Mouse (Mus musculus): ENCODE measurements at regions not wholly inside any gene's neighbourhood (a gene's known extent, or its start where the extent isn't known, plus 50 kb on each side); places are given as distances from the start of the nearest gene placed in this dataset.

DNA sequence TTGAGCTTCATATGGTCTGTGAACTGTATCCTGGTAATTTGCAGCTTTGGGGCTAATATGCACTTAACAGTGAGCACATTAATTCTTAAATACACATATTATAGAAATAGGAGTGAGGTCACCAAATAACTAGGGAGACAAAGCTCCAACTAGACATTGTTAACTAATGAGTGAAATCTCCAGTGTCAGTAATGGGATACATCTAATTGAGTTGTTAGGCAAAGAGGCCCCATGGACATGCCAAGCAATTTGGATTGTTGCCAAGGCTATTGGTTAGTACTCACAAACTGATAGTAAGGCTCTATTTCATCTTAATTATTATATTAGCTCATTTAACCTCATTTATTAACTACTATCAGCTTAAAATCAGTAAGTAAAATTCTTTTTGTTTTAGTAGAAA is 698.5 kb downstream of the Triml1 start:
- no peak overlapping the region for H3K4me3 ChIP-seq
- intact Hi-C loops (cut with DNase I), result no loop called here
- TF ChIP-seq EP300 (IDR thresholded peaks at IDR 0.05; ENCODE audit: insufficient read depth, low read depth, low read length) (no peak), POLR2A (IDR thresholded peaks at IDR 0.05; ENCODE audit: insufficient read depth, low read depth, low read length) (no peak), CTCF (IDR thresholded peaks at IDR 0.05) (no peak)
- H3K36me3 ChIP-seq (ENCODE audit: control insufficient read depth, insufficient read depth, low read length), result no peaks in the 10 kb centered on the region
- no peaks in the 10 kb centered on the region for H3K27me3 ChIP-seq (ENCODE audit: control insufficient read depth, insufficient read depth, low read length)
- no peak overlapping the region for H3K27ac ChIP-seq
- DNase-seq, result no peak
- H3K9ac ChIP-seq (ENCODE audit: low read depth, low read length), result no peak overlapping the region
- H3K4me1 ChIP-seq (ENCODE audit: control insufficient read depth, insufficient read depth, low read length), result no peaks in the 10 kb centered on the region
- H3K79me2 ChIP-seq (replicated peaks; ENCODE audit: control insufficient read depth, insufficient read depth, low read length), result no peaks in the 10 kb centered on the region

GRCm38 (mm10) chr8:42402632-42403031 is 738.7 kb downstream of the Triml1 start:
- WGBS, result 41% methylated on average over 2 of the region's 2 CpGs
- H3K27me3 ChIP-seq (ENCODE audit: control insufficient read depth, insufficient read depth, low read length), result no peaks in the 10 kb centered on the region
- intact Hi-C loops (cut with DNase I), result no loop called here
- no peak overlapping the region for H3K9ac ChIP-seq (ENCODE audit: low read depth, low read length)
- no peaks in the 10 kb centered on the region for H3K4me1 ChIP-seq (ENCODE audit: control insufficient read depth, insufficient read depth, low read length)
- H3K36me3 ChIP-seq (ENCODE audit: control insufficient read depth, insufficient read depth, low read length), result no peaks in the 10 kb centered on the region
- no peak overlapping the region for H3K27ac ChIP-seq
- no peak for DNase-seq
- H3K4me3 ChIP-seq, result no peak overlapping the region
- TF ChIP-seq EP300 (IDR thresholded peaks at IDR 0.05; ENCODE audit: insufficient read depth, low read depth, low read length), result no peak
- TF ChIP-seq POLR2A (IDR thresholded peaks at IDR 0.05; ENCODE audit: insufficient read depth, low read depth, low read length), result no peak
- TF ChIP-seq CTCF (IDR thresholded peaks at IDR 0.05), result no peak
- H3K79me2 ChIP-seq (replicated peaks; ENCODE audit: control insufficient read depth, insufficient read depth, low read length), result no peaks in the 10 kb centered on the region

GRCm38 (mm10) chr8:42396886-42397285 is 744.4 kb downstream of the Triml1 start:
- no peak for DNase-seq
- WGBS, result 46% methylated on average over 3 of the region's 3 CpGs
- Histone ChIP-seq H3K4me3 (no peak overlapping the region), H3K27me3 (ENCODE audit: control insufficient read depth, insufficient read depth, low read length) (no peaks in the 10 kb centered on the region), H3K4me1 (ENCODE audit: control insufficient read depth, insufficient read depth, low read length) (no peaks in the 10 kb centered on the region), H3K9ac (ENCODE audit: low read depth, low read length) (no peak overlapping the region), H3K36me3 (ENCODE audit: control insufficient read depth, insufficient read depth, low read length) (no peaks in the 10 kb centered on the region), H3K79me2 (replicated peaks; ENCODE audit: control insufficient read depth, insufficient read depth, low read length) (no peaks in the 10 kb centered on the region), H3K27ac (no peak overlapping the region)
- TF ChIP-seq CTCF (IDR thresholded peaks at IDR 0.05) (no peak), POLR2A (IDR thresholded peaks at IDR 0.05; ENCODE audit: insufficient read depth, low read depth, low read length) (no peak), EP300 (IDR thresholded peaks at IDR 0.05; ENCODE audit: insufficient read depth, low read depth, low read length) (no peak)
- intact Hi-C loops (cut with DNase I), result no loop called here

DNA sequence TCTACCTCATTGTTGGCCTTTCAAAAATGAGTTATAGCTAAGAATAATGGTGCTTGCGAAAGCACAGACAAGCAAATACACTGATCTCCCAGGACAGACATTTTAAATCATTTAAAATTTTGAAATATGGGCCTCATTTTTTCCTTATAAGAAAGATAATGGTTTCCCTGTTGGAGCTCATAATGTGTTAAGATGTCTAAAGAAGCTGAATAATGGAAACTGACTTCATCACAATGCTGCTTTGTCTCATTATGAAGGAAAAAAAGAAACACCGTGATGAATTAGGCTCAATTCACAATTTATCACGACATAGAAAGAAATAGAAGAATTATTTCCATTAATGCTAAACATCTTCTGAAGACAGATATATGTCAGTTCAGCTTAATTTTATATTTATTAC is 752.5 kb downstream of the Triml1 start:
- H3K36me3 ChIP-seq (ENCODE audit: control insufficient read depth, insufficient read depth, low read length), result no peaks in the 10 kb centered on the region
- no peak for DNase-seq
- H3K4me1 ChIP-seq (ENCODE audit: control insufficient read depth, insufficient read depth, low read length), result no peaks in the 10 kb centered on the region
- 67% methylated on average over 3 of the region's 3 CpGs for WGBS
- TF ChIP-seq EP300 (IDR thresholded peaks at IDR 0.05; ENCODE audit: insufficient read depth, low read depth, low read length) (no peak), CTCF (IDR thresholded peaks at IDR 0.05) (no peak), POLR2A (IDR thresholded peaks at IDR 0.05; ENCODE audit: insufficient read depth, low read depth, low read length) (no peak)
- intact Hi-C loops (cut with DNase I), result no loop called here
- no peak overlapping the region for H3K4me3 ChIP-seq
- H3K9ac ChIP-seq (ENCODE audit: low read depth, low read length), result no peak overlapping the region
- H3K79me2 ChIP-seq (replicated peaks; ENCODE audit: control insufficient read depth, insufficient read depth, low read length), result no peaks in the 10 kb centered on the region
- H3K27me3 ChIP-seq (ENCODE audit: control insufficient read depth, insufficient read depth, low read length), result no peaks in the 10 kb centered on the region
- no peak overlapping the region for H3K27ac ChIP-seq

DNA sequence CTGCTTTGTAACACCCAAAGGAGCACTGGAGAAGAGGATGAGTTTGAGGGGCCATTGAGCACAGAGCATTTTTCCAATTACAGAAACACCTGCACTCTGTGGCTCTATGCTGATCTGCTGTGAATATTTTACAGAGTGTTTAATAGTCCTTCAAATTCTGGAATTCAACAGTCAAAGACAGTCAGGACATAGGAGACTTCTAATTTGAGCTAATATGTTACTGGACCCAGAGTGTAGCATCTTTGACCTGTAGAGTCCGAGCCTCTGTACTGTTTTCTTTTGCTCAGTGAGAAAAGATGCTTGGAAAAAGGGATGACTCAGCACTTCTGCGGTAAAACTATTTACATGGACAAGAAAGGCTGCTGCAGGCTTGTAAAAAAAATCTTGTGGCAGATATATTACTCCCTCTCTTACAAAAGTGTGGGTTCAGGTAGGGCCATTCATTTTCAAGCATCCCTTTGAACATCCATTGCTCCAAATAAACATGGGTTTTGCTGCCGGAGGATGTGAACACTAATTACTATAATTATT is 793.1 kb downstream of the Triml1 start:
- intact Hi-C loops (cut with DNase I), result no loop called here
- H3K79me2 ChIP-seq (replicated peaks; ENCODE audit: control insufficient read depth, insufficient read depth, low read length), result no peaks in the 10 kb centered on the region
- no peak overlapping the region for H3K9ac ChIP-seq (ENCODE audit: low read depth, low read length)
- no peaks in the 10 kb centered on the region for H3K36me3 ChIP-seq (ENCODE audit: control insufficient read depth, insufficient read depth, low read length)
- no peak overlapping the region for H3K27ac ChIP-seq
- no peaks in the 10 kb centered on the region for H3K4me1 ChIP-seq (ENCODE audit: control insufficient read depth, insufficient read depth, low read length)
- H3K4me3 ChIP-seq, result no peak overlapping the region
- no peaks in the 10 kb centered on the region for H3K27me3 ChIP-seq (ENCODE audit: control insufficient read depth, insufficient read depth, low read length)
- WGBS, result 48% methylated on average over 3 of the region's 3 CpGs
- no peak for TF ChIP-seq EP300 (IDR thresholded peaks at IDR 0.05; ENCODE audit: insufficient read depth, low read depth, low read length)
- no peak for TF ChIP-seq CTCF (IDR thresholded peaks at IDR 0.05)
- TF ChIP-seq POLR2A (IDR thresholded peaks at IDR 0.05; ENCODE audit: insufficient read depth, low read depth, low read length), result no peak
- no peak for DNase-seq

DNA sequence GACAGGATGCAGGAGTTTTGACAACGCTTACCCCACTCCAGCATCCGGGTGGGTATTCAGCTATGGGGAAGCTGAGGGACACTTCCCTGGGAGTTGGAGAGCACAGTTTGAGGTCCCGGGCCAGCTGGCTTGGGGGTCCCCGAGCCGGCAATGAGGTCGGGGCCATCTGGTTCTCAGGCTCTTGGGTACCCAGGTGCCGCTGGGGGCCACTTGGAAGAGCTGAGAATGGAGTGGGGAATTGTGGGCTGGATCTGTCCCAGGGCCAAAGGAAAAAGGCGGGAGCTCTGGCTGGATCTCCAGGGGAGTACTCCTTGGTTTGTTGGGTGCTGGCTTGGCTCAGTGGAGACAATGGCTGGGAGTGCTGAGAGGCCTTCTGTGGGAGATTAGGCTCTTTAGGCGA is 806.6 kb downstream of the Triml1 start:
- no peaks in the 10 kb centered on the region for H3K79me2 ChIP-seq (replicated peaks; ENCODE audit: control insufficient read depth, insufficient read depth, low read length)
- 76% methylated on average over 9 of the region's 9 CpGs for WGBS
- H3K4me1 ChIP-seq (ENCODE audit: control insufficient read depth, insufficient read depth, low read length), result no peaks in the 10 kb centered on the region
- DNase-seq, result no peak
- no peak overlapping the region for H3K4me3 ChIP-seq
- TF ChIP-seq POLR2A (IDR thresholded peaks at IDR 0.05; ENCODE audit: insufficient read depth, low read depth, low read length) (no peak), EP300 (IDR thresholded peaks at IDR 0.05; ENCODE audit: insufficient read depth, low read depth, low read length) (no peak), CTCF (IDR thresholded peaks at IDR 0.05) (no peak)
- H3K27me3 ChIP-seq (ENCODE audit: control insufficient read depth, insufficient read depth, low read length), result no peaks in the 10 kb centered on the region
- no peak overlapping the region for H3K9ac ChIP-seq (ENCODE audit: low read depth, low read length)
- H3K36me3 ChIP-seq (ENCODE audit: control insufficient read depth, insufficient read depth, low read length), result no peaks in the 10 kb centered on the region
- intact Hi-C loops (cut with DNase I), result no loop called here
- no peak overlapping the region for H3K27ac ChIP-seq
